Mouse (Mus musculus): ENCODE data around the gene Tnfrsf9.

Tnfrsf9 gene

GRCm38 (mm10) chr4:150896896-150897624 lies 17.3 kb upstream of the Tnfrsf9 start:
- DNase-seq: no peak

GRCm38 (mm10) chr4:150898716-150899365 lies 15.5 kb upstream of the Tnfrsf9 start:
- peak; percentile 76 to 80 for DNase-seq

- DNase-seq: peak; percentile 51 to 64
Observed at GRCm38 (mm10) chr4:150900486-150900885, 13.9 kb upstream of the Tnfrsf9 start.

GRCm38 (mm10) chr4:150901651-150902050 lies 12.7 kb upstream of the Tnfrsf9 start:
- DNase-seq: peak; percentile 80 to 90

GRCm38 (mm10) chr4:150902062-150902461 lies 12.3 kb upstream of the Tnfrsf9 start:
- peak; percentile 75 to 86 for DNase-seq

GRCm38 (mm10) chr4:150903091-150903742 lies 11.1 kb upstream of the Tnfrsf9 start:
- peak; percentile 83 to 87 for DNase-seq

GRCm38 (mm10) chr4:150907099-150907498 lies 7.3 kb upstream of the Tnfrsf9 start:
- DNase-seq: no peak

GRCm38 (mm10) chr4:150908512-150908911 lies 5.8 kb upstream of the Tnfrsf9 start:
- peak in 1 of 2 experiments; percentile 51 for DNase-seq

- peak; percentile 98 to 99 for DNase-seq
Observed at GRCm38 (mm10) chr4:150909451-150910156, 4.8 kb upstream of the Tnfrsf9 start.

- no peak for DNase-seq
Observed at GRCm38 (mm10) chr4:150910164-150910951, 4.0 kb upstream of the Tnfrsf9 start.

GRCm38 (mm10) chr4:150913743-150914142 lies 619 bp upstream of the Tnfrsf9 start:
- DNase-seq: no peak

- DNase-seq: no peak
Observed at GRCm38 (mm10) chr4:150915181-150915906, 982 bp downstream of the Tnfrsf9 start.

- no peak for DNase-seq
Observed at GRCm38 (mm10) chr4:150917336-150918027, 3.1 kb downstream of the Tnfrsf9 start.

GRCm38 (mm10) chr4:150921206-150921605 lies 6.8 kb downstream of the Tnfrsf9 start:
- DNase-seq: no peak

- no peak for DNase-seq
Observed at GRCm38 (mm10) chr4:150924308-150924707, 9.9 kb downstream of the Tnfrsf9 start.

GRCm38 (mm10) chr4:150924936-150925335 lies 10.6 kb downstream of the Tnfrsf9 start:
- no peak for DNase-seq

- no peak for DNase-seq
Observed at GRCm38 (mm10) chr4:150925923-150926322, 11.6 kb downstream of the Tnfrsf9 start.

GRCm38 (mm10) chr4:150926924-150927705 lies 12.8 kb downstream of the Tnfrsf9 start:
- no peak for DNase-seq

- DNase-seq: no peak
Observed at GRCm38 (mm10) chr4:150927789-150928188, 13.4 kb downstream of the Tnfrsf9 start.

- DNase-seq: no peak
Observed at GRCm38 (mm10) chr4:150933503-150933902, 19.1 kb downstream of the Tnfrsf9 start.

All from kidney, postnatal 36 days (tissue).